20 mouse cellular contexts compared by ENCODE assay signal in genomic region chrX:53099951-53100350, GRCm38 (mm10).
DNase-seq lines count a peak whose midpoint lies in the region; ATAC-seq and TF ChIP-seq lines count a peak whose summit lies in the region.
"Had no signal": no experiment of that assay in that cellular context is flagged by ENCODE, and none has a peak within 500 bp of the region (broad histone marks: within the 10 kb centered on the region; RNA-seq: fewer than 3 reads in every experiment).

No protein-coding gene starts in this region.

- H3K9me3 ChIP-seq in heart, embryonic 13.5 days: no peaks in the 10 kb centered on the region
- no peaks in the 10 kb centered on the region for H3K9me3 ChIP-seq in lung, embryonic 15.5 days
- H3K9me3 ChIP-seq in lung, postnatal 0 days (ENCODE audit: low read length): no peaks in the 10 kb centered on the region
- no peaks in the 10 kb centered on the region for H3K9me3 ChIP-seq in intestine, embryonic 15.5 days
- H3K9me3 ChIP-seq: hindbrain, embryonic 12.5 days had no signal

- H3K27me3 ChIP-seq in heart, embryonic 13.5 days (replicated peaks): no peaks in the 10 kb centered on the region
- H3K27me3 ChIP-seq in lung, embryonic 15.5 days: no peaks in the 10 kb centered on the region
- H3K27me3 ChIP-seq in lung, postnatal 0 days (replicated peaks; ENCODE audit: insufficient read depth, low read length): no peaks in the 10 kb centered on the region
- H3K27me3 ChIP-seq in intestine, embryonic 15.5 days (replicated peaks): no peaks in the 10 kb centered on the region
- H3K27me3 ChIP-seq: hindbrain, embryonic 12.5 days had no signal

- no peaks in the 10 kb centered on the region for H3K36me3 ChIP-seq in heart, embryonic 13.5 days
- no peaks in the 10 kb centered on the region for H3K36me3 ChIP-seq in lung, embryonic 15.5 days
- H3K36me3 ChIP-seq in lung, postnatal 0 days (ENCODE audit: insufficient read depth, low read length): no peaks in the 10 kb centered on the region
- H3K36me3 ChIP-seq in intestine, embryonic 15.5 days: no peaks in the 10 kb centered on the region
- H3K36me3 ChIP-seq: hindbrain, embryonic 12.5 days had no signal

- DNase-seq in heart, postnatal 10 days: no peak
- no peak for DNase-seq in lung, postnatal 0 days (ENCODE audit: low spot score)
- no peak for DNase-seq in spleen, postnatal 4 days (ENCODE audit: low spot score in 2 of 2)
- no peak for DNase-seq in kidney, adult 11 months
- DNase-seq: adrenal gland, postnatal 14 days; cerebellum, adult 11 months; cerebellum, postnatal 25 days; embryo, embryonic 11 days; gastrocnemius, adult 2 months; lung, postnatal 14 days; midbrain, embryonic 14.5 days; thymus, adult 18-20 months; thymus, postnatal 4 days had no signal

- no peak for TF ChIP-seq CTCF in lung, postnatal 0 days (IDR thresholded peaks at IDR 0.05)

- H3K27ac ChIP-seq in heart, embryonic 13.5 days (replicated peaks): peak overlapping the region; percentile 54; the same call in 1 of the 2 replicates
- 0 out of 2 replicates have a peak overlapping the region, but pooled peaks have one; percentile 10 for H3K27ac ChIP-seq in lung, embryonic 15.5 days
- no peak overlapping the region for H3K27ac ChIP-seq in lung, postnatal 0 days (ENCODE audit: low read length)
- H3K27ac ChIP-seq in intestine, embryonic 15.5 days: no peak overlapping the region
- H3K27ac ChIP-seq: gastrocnemius, adult 2 months; hindbrain, embryonic 12.5 days; kidney, postnatal 0 days; liver, embryonic 14.5 days had no signal

- ATAC-seq in heart, embryonic 13.5 days (ENCODE audit: extremely low read depth, insufficient number of reproducible peaks, low FRiP score, low TSS enrichment): no peak
- ATAC-seq in lung, embryonic 15.5 days (ENCODE audit: borderline replicate concordance, extremely low read depth, low FRiP score, low TSS enrichment): no peak
- ATAC-seq in lung, postnatal 0 days: no peak
- peak; percentile 36; the same call in 1 of the 2 replicates for ATAC-seq in intestine, embryonic 15.5 days
- ATAC-seq: inflammation-experienced regulatory T-cells, adult 6 months had no signal

- H3K9ac ChIP-seq in heart, embryonic 13.5 days: no peak overlapping the region
- no peak overlapping the region for H3K9ac ChIP-seq in lung, embryonic 15.5 days
- H3K9ac ChIP-seq in lung, postnatal 0 days (replicated peaks; ENCODE audit: low read depth): no peak overlapping the region
- H3K9ac ChIP-seq in intestine, embryonic 15.5 days: no peak overlapping the region
- H3K9ac ChIP-seq: hindbrain, embryonic 12.5 days; liver, embryonic 14.5 days had no signal

- WGBS in heart, embryonic 13.5 days: 35% methylated on average over 7 of the region's 7 CpGs
- WGBS in lung, embryonic 15.5 days: 44% methylated on average over 7 of the region's 7 CpGs
- 48% methylated on average over 7 of the region's 7 CpGs for WGBS in lung, postnatal 0 days
- whole genome bisulfite sequencing in intestine, embryonic 15.5 days: 33% methylated on average over 7 of the region's 7 CpGs

- H3K4me3 ChIP-seq in heart, embryonic 13.5 days: no peak overlapping the region
- H3K4me3 ChIP-seq in lung, embryonic 15.5 days: no peak overlapping the region
- H3K4me3 ChIP-seq in lung, postnatal 0 days (ENCODE audit: low read depth, low read length): no peak overlapping the region
- no peak overlapping the region for H3K4me3 ChIP-seq in intestine, embryonic 15.5 days (replicated peaks)
- H3K4me3 ChIP-seq: gastrocnemius, adult 2 months; hindbrain, embryonic 12.5 days had no signal

- no peak for TF ChIP-seq EP300 in lung, postnatal 0 days (IDR thresholded peaks at IDR 0.05)

- no peak overlapping the region for H3K4me2 ChIP-seq in heart, embryonic 13.5 days
- H3K4me2 ChIP-seq in lung, embryonic 15.5 days: no peak overlapping the region
- H3K4me2 ChIP-seq in lung, postnatal 0 days (replicated peaks; ENCODE audit: low read depth, low read length): no peak overlapping the region
- H3K4me2 ChIP-seq in intestine, embryonic 15.5 days (replicated peaks): no peak overlapping the region
- H3K4me2 ChIP-seq: hindbrain, embryonic 12.5 days had no signal

- peaks cover 30% of the 10 kb centered on the region for H3K4me1 ChIP-seq in heart, embryonic 13.5 days
- H3K4me1 ChIP-seq in lung, embryonic 15.5 days: peaks cover 11% of the 10 kb centered on the region; the same call in 1 of the 2 replicates
- no peaks in the 10 kb centered on the region for H3K4me1 ChIP-seq in lung, postnatal 0 days (ENCODE audit: insufficient read depth, low read depth, low read length)
- no peaks in the 10 kb centered on the region for H3K4me1 ChIP-seq in intestine, embryonic 15.5 days (replicated peaks)
- H3K4me1 ChIP-seq: hindbrain, embryonic 12.5 days had no signal

- intact Hi-C loops in heart, postnatal 10 days (cut with DNase I): no loop called here

Comparison
In these comparisons a context has a peak if more than half of its experiments do, and no peak if none do; other contexts are left out.
1. H3K27ac ChIP-seq: peak in heart, embryonic 13.5 days (single experiment) and lung, embryonic 15.5 days (single experiment); none in lung, postnatal 0 days (single experiment) and intestine, embryonic 15.5 days (single experiment).